Comparison of ENCODE assay signal across 32 mouse cellular contexts in the genomic region with DNA sequence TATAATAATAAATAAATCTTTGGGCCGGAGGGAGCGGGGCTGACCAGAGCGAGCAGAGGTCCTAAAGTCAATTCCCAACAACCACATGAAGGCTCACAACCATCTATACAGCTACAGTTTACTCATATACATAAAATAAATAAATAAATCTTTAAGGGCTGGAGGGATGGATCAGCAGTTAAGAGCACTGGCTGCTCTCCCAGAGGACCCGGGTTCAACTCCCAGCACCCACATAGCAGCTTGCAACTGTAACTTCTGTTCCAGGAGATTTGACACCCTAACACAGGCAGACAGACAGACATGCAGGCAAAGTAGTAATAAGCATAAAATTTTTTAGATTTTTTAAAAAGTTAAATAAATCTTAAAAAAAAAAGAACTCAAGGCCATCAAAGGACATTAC.
"Had no signal": no experiment of that assay in that cellular context is flagged by ENCODE, and none has a peak within 500 bp of the region (broad histone marks: within the 10 kb centered on the region; RNA-seq: fewer than 3 reads in every experiment).

No protein-coding gene starts in this region.

- H3K4me3 ChIP-seq: left cerebral cortex, adult 2 months; limb, embryonic 10.5 days; limb, embryonic 12.5 days; limb, embryonic 13.5 days; limb, embryonic 15.5 days; liver, embryonic 12.5 days; liver, embryonic 13.5 days; liver, embryonic 15.5 days; lung, embryonic 15.5 days; megakaryocyte, embryonic 14.5 days; midbrain, embryonic 10.5 days; midbrain, embryonic 12.5 days; midbrain, embryonic 13.5 days; midbrain, embryonic 15.5 days; myocyte; neural tube, embryonic 12.5 days had no signal

- H3K27me3 ChIP-seq: limb, embryonic 12.5 days; limb, embryonic 13.5 days; limb, embryonic 15.5 days; liver, embryonic 12.5 days; liver, embryonic 13.5 days; liver, embryonic 15.5 days; lung, embryonic 15.5 days; megakaryocyte, embryonic 14.5 days; midbrain, embryonic 12.5 days; midbrain, embryonic 13.5 days; midbrain, embryonic 15.5 days; neural tube, embryonic 12.5 days had no signal

- H3K27ac ChIP-seq: left cerebral cortex, adult 2 months; limb, embryonic 10.5 days; limb, embryonic 12.5 days; limb, embryonic 13.5 days; limb, embryonic 15.5 days; liver, embryonic 12.5 days; liver, embryonic 13.5 days; liver, embryonic 14.5 days; liver, embryonic 15.5 days; lung, embryonic 15.5 days; macrophage; midbrain, embryonic 10.5 days; midbrain, embryonic 12.5 days; midbrain, embryonic 13.5 days; midbrain, embryonic 15.5 days; neural tube, embryonic 12.5 days had no signal

- DNase-seq: left cerebral cortex, postnatal 4 days; liver; liver, embryonic 13.5 days; liver, postnatal 0 days; lung, adult 18-20 months; lung, adult 2 months; lung, embryonic 14.5 days; lung, postnatal 10 days; lung, postnatal 14 days; lung, postnatal 36 days; lung, postnatal 4 days; midbrain, embryonic 14.5 days had no signal

- ATAC-seq: liver, embryonic 12.5 days; liver, postnatal 0 days; lung, postnatal 0 days; midbrain, embryonic 13.5 days; midbrain, embryonic 15.5 days; midbrain, embryonic 16.5 days had no signal

- H3K4me2 ChIP-seq: limb, embryonic 12.5 days; limb, embryonic 13.5 days; limb, embryonic 15.5 days; liver, embryonic 11.5 days; liver, embryonic 12.5 days; liver, embryonic 13.5 days; liver, embryonic 15.5 days; lung, embryonic 14.5 days; lung, embryonic 15.5 days; midbrain, embryonic 12.5 days; midbrain, embryonic 13.5 days; midbrain, embryonic 15.5 days; neural tube, embryonic 12.5 days had no signal

- H3K9ac ChIP-seq: limb, embryonic 12.5 days; limb, embryonic 13.5 days; limb, embryonic 15.5 days; liver, embryonic 12.5 days; liver, embryonic 13.5 days; liver, embryonic 14.5 days; liver, embryonic 15.5 days; liver, postnatal 0 days; lung, embryonic 14.5 days; lung, embryonic 15.5 days; midbrain, embryonic 12.5 days; midbrain, embryonic 13.5 days; midbrain, embryonic 15.5 days; neural tube, embryonic 12.5 days had no signal

- H3K9me3 ChIP-seq: limb, embryonic 10.5 days; limb, embryonic 12.5 days; limb, embryonic 13.5 days; limb, embryonic 15.5 days; liver, embryonic 12.5 days; liver, embryonic 13.5 days; liver, embryonic 15.5 days; lung, embryonic 15.5 days; megakaryocyte, embryonic 14.5 days; midbrain, embryonic 10.5 days; midbrain, embryonic 12.5 days; midbrain, embryonic 13.5 days; midbrain, embryonic 15.5 days; neural tube, embryonic 12.5 days had no signal

- H3K4me1 ChIP-seq: limb, embryonic 12.5 days; midbrain, embryonic 12.5 days; neural tube, embryonic 12.5 days had no signal

- H3K36me3 ChIP-seq: limb, embryonic 10.5 days; limb, embryonic 12.5 days; limb, embryonic 13.5 days; limb, embryonic 15.5 days; liver, embryonic 12.5 days; liver, embryonic 13.5 days; liver, embryonic 15.5 days; lung, embryonic 15.5 days; midbrain, embryonic 12.5 days; midbrain, embryonic 13.5 days; midbrain, embryonic 15.5 days; neural tube, embryonic 12.5 days had no signal
